Mouse (Mus musculus): Measurements from ENCODE around the gene Csrnp3. TPM values are rescaled to one million over a fixed set of nuclear protein-coding genes. Genes with fewer than 3 reads are reported as not detected.

Gene Csrnp3
- total and polyA plus RNA-seq, 2 experiments: not detected

GRCm38 (mm10) chr2:66018711-66019110 is 173.1 kb downstream of the Csrnp3 start:
- no peak for TF ChIP-seq CTCF (IDR thresholded peaks at IDR 0.05; ENCODE audit: low read depth, low read length)
- no peak for TF ChIP-seq POLR2A (IDR thresholded peaks at IDR 0.05; ENCODE audit: extremely low read depth, insufficient read depth, low read length)
- Histone ChIP-seq H3K79me2 (ENCODE audit: control insufficient read depth, insufficient read depth, low read length) (no peaks in the 10 kb centered on the region), H3K9ac (ENCODE audit: low read depth, low read length) (no peak overlapping the region), H3K4me1 (ENCODE audit: control insufficient read depth, insufficient read depth, low read length) (no peaks in the 10 kb centered on the region), H3K4me3 (ENCODE audit: insufficient read depth, low read depth, low read length) (no peak overlapping the region), H3K27ac (replicated peaks; ENCODE audit: insufficient read depth, low read depth, low read length) (no peak overlapping the region), H3K36me3 (ENCODE audit: control insufficient read depth, insufficient read depth, low read length) (no peaks in the 10 kb centered on the region), H3K27me3 (ENCODE audit: control insufficient read depth, insufficient read depth, low read length) (no peaks in the 10 kb centered on the region)
- WGBS: 86% methylated on average over 9 of the region's 9 CpGs
- DNase-seq (ENCODE audit: extremely low read depth, low read depth, low spot score): no peak

DNA sequence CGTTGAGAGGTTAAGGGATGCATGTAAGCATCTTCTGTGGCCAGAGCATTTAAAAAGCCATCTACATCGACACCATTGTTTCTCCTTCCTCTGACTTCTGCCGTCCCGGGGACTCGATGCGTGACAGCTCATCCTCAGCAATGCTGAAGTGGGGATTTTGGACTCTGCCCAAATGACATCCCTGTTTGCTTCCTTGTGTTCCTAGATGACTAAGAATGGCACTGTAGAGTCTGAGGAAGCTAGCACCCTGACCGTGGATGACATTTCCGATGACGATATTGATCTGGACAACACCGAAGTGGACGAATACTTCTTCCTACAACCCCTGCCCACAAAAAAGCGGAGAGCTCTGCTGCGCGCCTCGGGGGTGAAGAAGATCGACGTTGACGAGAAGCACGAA is 173.7 kb downstream of the Csrnp3 start:
- Histone ChIP-seq H3K4me1 (ENCODE audit: control insufficient read depth, insufficient read depth, low read length) (no peaks in the 10 kb centered on the region), H3K27me3 (ENCODE audit: control insufficient read depth, insufficient read depth, low read length) (no peaks in the 10 kb centered on the region), H3K79me2 (ENCODE audit: control insufficient read depth, insufficient read depth, low read length) (no peaks in the 10 kb centered on the region), H3K36me3 (ENCODE audit: control insufficient read depth, insufficient read depth, low read length) (no peaks in the 10 kb centered on the region), H3K27ac (replicated peaks; ENCODE audit: insufficient read depth, low read depth, low read length) (no peak overlapping the region), H3K4me3 (ENCODE audit: insufficient read depth, low read depth, low read length) (no peak overlapping the region), H3K9ac (ENCODE audit: low read depth, low read length) (no peak overlapping the region)
- WGBS: 90% methylated on average over 19 of the region's 19 CpGs
- no peak for DNase-seq (ENCODE audit: extremely low read depth, low read depth, low spot score)
- TF ChIP-seq CTCF (IDR thresholded peaks at IDR 0.05; ENCODE audit: low read depth, low read length): no peak
- no peak for TF ChIP-seq POLR2A (IDR thresholded peaks at IDR 0.05; ENCODE audit: extremely low read depth, insufficient read depth, low read length)

DNA sequence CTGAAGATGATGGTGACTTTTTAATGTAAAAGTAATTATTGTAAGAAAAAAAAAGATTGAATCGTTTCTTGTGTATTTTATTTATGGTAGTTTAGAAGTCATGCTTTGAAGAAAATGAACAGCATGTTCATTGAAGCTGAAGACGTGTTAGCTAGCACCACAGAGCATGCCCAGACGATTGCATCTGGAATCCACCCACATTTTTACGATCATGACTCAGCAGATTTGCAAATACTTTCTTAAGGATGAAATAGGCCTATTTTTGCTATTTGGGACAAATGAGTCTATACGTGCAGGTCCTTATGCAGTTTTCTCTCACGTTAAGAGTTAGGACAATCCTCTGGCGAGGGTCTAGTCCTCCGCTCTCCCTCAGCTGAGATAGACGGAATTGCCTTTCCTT is 177.9 kb downstream of the Csrnp3 start:
- H3K4me1 ChIP-seq (ENCODE audit: control insufficient read depth, insufficient read depth, low read length): no peaks in the 10 kb centered on the region
- no peak for DNase-seq (ENCODE audit: extremely low read depth, low read depth, low spot score)
- 86% methylated on average over 9 of the region's 9 CpGs for WGBS
- H3K4me3 ChIP-seq (ENCODE audit: insufficient read depth, low read depth, low read length): no peak overlapping the region
- H3K9ac ChIP-seq (ENCODE audit: low read depth, low read length): no peak overlapping the region
- no peak overlapping the region for H3K27ac ChIP-seq (replicated peaks; ENCODE audit: insufficient read depth, low read depth, low read length)
- no peak for TF ChIP-seq CTCF (IDR thresholded peaks at IDR 0.05; ENCODE audit: low read depth, low read length)
- no peak for TF ChIP-seq POLR2A (IDR thresholded peaks at IDR 0.05; ENCODE audit: extremely low read depth, insufficient read depth, low read length)
- no peaks in the 10 kb centered on the region for H3K36me3 ChIP-seq (ENCODE audit: control insufficient read depth, insufficient read depth, low read length)
- H3K79me2 ChIP-seq (ENCODE audit: control insufficient read depth, insufficient read depth, low read length): no peaks in the 10 kb centered on the region
- H3K27me3 ChIP-seq (ENCODE audit: control insufficient read depth, insufficient read depth, low read length): no peaks in the 10 kb centered on the region

- Histone ChIP-seq H3K79me2 (ENCODE audit: control insufficient read depth, insufficient read depth, low read length) (no peaks in the 10 kb centered on the region), H3K4me3 (ENCODE audit: insufficient read depth, low read depth, low read length) (no peak overlapping the region), H3K27me3 (ENCODE audit: control insufficient read depth, insufficient read depth, low read length) (no peaks in the 10 kb centered on the region), H3K27ac (replicated peaks; ENCODE audit: insufficient read depth, low read depth, low read length) (no peak overlapping the region), H3K9ac (ENCODE audit: low read depth, low read length) (no peak overlapping the region), H3K4me1 (ENCODE audit: control insufficient read depth, insufficient read depth, low read length) (no peaks in the 10 kb centered on the region), H3K36me3 (ENCODE audit: control insufficient read depth, insufficient read depth, low read length) (no peaks in the 10 kb centered on the region)
- TF ChIP-seq POLR2A (IDR thresholded peaks at IDR 0.05; ENCODE audit: extremely low read depth, insufficient read depth, low read length) (no peak), CTCF (IDR thresholded peaks at IDR 0.05; ENCODE audit: low read depth, low read length) (no peak)
- 89% methylated on average over 6 of the region's 6 CpGs for WGBS
- DNase-seq (ENCODE audit: extremely low read depth, low read depth, low spot score): no peak
Observed at GRCm38 (mm10) chr2:66024837-66025236, 179.3 kb downstream of the Csrnp3 start.

DNA sequence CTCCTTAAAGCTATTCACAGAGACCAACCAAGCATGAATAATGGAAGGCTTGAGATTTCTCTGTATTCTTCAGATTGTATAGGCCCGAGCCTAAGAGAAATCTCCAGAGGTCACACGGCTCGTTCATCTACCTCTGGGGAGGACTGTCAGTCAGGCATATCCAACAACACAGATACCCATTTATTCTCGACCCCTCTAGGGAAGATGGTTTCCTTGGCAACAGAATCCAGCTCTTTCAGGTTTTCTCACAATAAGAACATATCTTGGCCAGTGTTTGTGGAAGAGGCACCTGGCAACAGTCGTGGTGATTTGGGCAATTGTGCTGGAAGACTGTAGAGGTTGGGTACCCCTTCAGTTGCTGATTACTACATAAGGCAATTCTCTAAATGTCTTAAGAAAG is 183.2 kb downstream of the Csrnp3 start:
- Histone ChIP-seq H3K27ac (replicated peaks; ENCODE audit: insufficient read depth, low read depth, low read length) (no peak overlapping the region), H3K4me1 (ENCODE audit: control insufficient read depth, insufficient read depth, low read length) (no peaks in the 10 kb centered on the region), H3K9ac (ENCODE audit: low read depth, low read length) (no peak overlapping the region), H3K36me3 (ENCODE audit: control insufficient read depth, insufficient read depth, low read length) (no peaks in the 10 kb centered on the region), H3K27me3 (ENCODE audit: control insufficient read depth, insufficient read depth, low read length) (no peaks in the 10 kb centered on the region), H3K4me3 (ENCODE audit: insufficient read depth, low read depth, low read length) (no peak overlapping the region), H3K79me2 (ENCODE audit: control insufficient read depth, insufficient read depth, low read length) (no peaks in the 10 kb centered on the region)
- 77% methylated on average over 5 of the region's 5 CpGs for WGBS
- no peak for DNase-seq (ENCODE audit: extremely low read depth, low read depth, low spot score)
- TF ChIP-seq CTCF (IDR thresholded peaks at IDR 0.05; ENCODE audit: low read depth, low read length) (no peak), POLR2A (IDR thresholded peaks at IDR 0.05; ENCODE audit: extremely low read depth, insufficient read depth, low read length) (no peak)

DNA sequence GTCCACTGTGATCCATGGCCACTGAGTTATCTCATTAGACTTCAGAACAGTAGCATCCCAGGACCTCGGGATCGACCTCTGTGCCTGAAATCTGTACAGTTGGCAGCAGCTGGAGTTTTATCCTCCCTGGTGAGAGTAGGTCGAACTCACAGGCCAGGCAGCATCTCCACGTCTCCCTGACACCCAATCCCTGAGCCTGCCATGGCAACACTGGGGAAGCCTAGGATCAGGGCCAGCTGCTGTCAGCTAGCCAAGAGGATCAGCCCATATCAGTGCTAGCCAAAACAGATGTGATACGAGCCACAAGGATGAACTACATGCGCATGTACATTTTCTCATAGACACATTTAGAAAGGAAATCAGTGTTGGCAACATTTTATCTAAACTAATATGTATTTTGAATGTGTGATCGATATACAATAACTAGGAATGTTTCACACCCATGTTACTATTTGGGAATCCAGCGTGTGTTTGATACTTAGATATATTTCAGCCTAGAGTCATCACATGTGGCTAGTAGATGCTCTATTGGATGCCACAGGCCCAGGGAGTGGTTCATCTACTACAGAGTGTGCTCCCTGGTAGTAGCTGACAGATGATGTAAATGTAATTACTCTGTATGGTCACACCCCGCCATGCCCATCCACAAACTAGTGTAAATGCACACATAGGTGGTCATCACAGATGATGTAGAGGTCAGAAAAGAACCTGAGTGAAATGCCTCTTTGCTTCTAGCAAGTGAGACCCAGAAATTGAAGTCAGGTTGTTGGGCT is 189.5 kb downstream of the Csrnp3 start:
- H3K9ac ChIP-seq (ENCODE audit: low read depth, low read length): no peak overlapping the region
- H3K4me3 ChIP-seq (ENCODE audit: insufficient read depth, low read depth, low read length): no peak overlapping the region
- no peaks in the 10 kb centered on the region for H3K4me1 ChIP-seq (ENCODE audit: control insufficient read depth, insufficient read depth, low read length)
- DNase-seq (ENCODE audit: extremely low read depth, low read depth, low spot score): no peak
- 66% methylated on average over 9 of the region's 9 CpGs for WGBS
- H3K27ac ChIP-seq (replicated peaks; ENCODE audit: insufficient read depth, low read depth, low read length): no peak overlapping the region
- H3K36me3 ChIP-seq (ENCODE audit: control insufficient read depth, insufficient read depth, low read length): no peaks in the 10 kb centered on the region
- no peaks in the 10 kb centered on the region for H3K79me2 ChIP-seq (ENCODE audit: control insufficient read depth, insufficient read depth, low read length)
- no peaks in the 10 kb centered on the region for H3K27me3 ChIP-seq (ENCODE audit: control insufficient read depth, insufficient read depth, low read length)
- TF ChIP-seq CTCF (IDR thresholded peaks at IDR 0.05; ENCODE audit: low read depth, low read length) (no peak), POLR2A (IDR thresholded peaks at IDR 0.05; ENCODE audit: extremely low read depth, insufficient read depth, low read length) (no peak)
